Mouse (Mus musculus) neutrophil, adult 65 days (primary cell): ENCODE data around the gene Sdf2. TPM values are rescaled to one million over a fixed set of nuclear protein-coding genes. Genes with fewer than 3 reads are reported as not detected.

Experiments
- total RNA-seq: library from RNA; stranded (reverse); gene quantifications from 2 replicates; pipeline ENCODE4 v1.2.4, GENCODE M21; 2023

The Sdf2 gene
- total RNA-seq, result 41.3 and 43.1 TPM in 2 replicates

DNA sequence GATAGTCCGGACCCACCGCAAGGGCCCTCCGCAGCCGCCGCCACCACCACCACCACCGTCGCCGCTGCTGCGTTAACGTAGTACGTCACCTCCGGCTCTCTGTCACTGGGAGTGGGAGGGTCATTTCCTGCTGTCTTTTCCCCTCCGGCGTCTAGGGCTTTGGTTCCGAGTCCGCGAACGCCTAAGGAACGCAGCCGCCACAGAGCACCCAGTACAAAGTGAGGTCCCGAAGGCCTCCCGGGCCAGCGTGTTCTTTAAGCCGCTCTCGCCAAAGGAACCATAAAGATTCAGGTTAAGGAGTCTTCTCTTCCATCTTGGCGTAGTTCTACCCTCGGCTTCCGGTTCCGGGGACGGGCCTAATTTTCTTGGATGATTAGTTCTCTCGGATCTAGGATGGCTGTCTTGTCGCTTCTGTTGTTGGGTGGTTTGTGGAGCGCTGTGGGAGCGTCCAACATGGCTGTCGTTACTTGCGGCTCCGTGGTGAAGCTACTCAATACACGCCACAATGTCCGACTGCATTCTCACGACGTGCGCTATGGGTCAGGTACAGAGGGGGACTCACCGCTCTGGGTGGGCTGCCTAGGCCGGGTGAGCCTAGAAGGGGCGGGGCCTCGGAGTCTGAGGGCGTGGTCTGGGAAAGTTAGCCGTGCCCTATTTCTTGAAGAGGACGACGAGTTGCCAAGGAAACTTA, at the start of gene Sdf2, which contains the start of gene Supt6:
Gene Sdf2, plus strand, starts transcription at position 120 of the 691 bp plus-strand sequence.
Gene Supt6, minus strand, starts transcription at position 361 of the 691 bp plus-strand sequence.

DNA sequence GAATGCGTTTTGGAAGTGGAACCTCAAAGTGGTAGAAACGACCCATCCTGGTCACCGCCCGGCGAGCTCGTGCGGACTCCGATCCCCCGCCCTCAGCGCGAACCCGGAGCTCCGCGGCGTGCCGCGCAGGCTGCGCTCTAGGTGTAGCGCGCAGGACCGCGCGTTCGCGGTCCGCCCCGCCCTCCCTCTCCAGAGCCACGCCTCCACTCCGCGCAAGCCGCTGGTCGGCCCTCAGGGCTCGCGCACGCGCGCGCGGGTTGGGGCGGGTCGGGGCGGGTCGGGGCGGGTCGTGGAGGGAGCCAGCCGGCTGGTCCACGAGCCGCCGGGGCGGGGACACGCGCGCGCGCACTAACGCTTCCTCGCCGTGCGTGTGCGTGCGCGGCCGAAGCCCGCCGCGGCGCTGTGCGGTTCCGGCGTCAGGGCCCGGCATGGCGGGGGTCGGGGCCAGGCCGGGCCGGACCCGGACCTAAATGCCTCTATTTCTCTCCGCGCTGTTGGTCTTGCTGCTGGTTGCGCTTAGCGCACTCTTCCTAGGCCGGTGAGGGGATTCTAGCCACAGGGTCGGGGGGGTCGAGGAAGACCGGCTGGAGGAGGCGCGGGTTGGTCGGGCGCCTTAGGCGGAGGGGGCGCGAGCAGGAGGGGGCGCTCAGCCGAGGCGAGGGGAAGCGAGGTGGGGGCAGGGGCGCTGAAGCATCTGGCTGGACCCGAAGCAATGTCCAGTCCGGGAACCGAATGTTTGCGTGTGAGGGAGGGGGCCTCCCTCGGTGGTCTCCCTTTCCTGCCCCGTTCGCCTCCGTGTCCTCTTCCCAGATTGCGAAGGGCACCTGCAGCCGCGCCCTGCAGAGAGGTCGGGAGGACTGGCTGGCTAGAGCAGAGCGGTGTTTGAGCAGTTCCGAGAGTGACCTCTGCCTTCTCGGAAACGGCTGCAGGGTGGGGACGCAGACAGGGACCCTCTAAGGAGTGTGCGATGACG, 16.1 kb downstream of the Sdf2 start, which contains the start of gene 2610507B11Rik:
Gene 2610507B11Rik, plus strand, starts transcription at position 373 of the 973 bp plus-strand sequence.

DNA sequence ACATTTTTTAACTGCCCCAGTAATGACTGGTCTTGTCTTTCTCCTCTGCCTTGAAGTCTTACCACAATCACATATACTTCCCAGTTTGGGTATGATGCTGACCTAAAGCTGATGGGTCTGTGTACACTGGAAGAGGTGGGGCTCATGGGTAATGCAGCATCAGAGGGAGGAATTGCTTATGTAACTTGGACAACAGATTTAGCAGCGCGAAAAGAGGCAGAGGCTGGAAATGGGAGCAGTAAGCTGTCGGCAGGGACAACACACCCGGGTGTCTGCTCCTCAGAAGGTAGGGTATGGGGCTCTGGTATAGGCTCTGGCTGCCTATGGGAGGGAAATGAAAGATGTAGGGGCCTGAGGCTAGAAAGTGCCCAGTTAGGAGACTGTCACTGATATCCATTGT, 45.1 kb downstream of the Sdf2 start, which contains the start of gene BC030499:
Gene BC030499, plus strand, starts transcription at position 188 of the 400 bp plus-strand sequence.

DNA sequence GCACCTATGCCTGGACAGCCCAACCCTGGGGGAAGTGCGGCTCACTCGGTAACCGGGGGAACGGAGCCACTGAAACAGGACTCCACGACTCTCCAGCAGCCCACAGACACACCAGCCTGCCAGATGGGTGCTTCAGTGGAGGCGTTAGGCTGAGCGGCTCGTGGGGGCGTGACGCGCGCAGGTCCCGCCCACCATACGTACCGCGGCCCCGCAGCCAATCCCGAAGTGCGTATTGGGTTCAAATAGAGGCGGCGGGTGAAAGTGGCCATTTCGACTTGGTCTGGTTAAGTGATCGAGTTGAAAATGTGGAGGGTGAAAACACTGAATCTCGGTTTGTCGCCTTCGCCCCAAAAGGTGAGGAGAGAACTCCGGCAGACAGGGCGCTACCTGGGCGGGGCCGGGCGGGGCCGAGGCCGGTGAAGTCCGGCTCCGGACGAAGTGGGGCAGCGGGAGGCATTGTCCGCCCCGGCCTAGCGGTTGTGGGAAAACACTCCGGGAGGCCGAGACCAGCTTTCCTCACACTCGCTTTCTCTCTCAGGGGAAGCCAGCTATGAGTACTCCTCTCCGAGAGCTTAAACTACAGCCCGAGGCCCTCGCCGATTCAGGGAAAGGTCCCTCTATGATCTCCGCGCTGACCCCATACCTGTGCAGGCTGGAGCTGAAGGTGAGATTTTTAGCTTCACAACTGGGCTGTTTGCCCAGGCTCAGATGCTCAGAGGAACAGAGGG, 56.0 kb downstream of the Sdf2 start, which contains the start of gene Spag5:
Gene Spag5, plus strand, starts transcription at position 173 of the 728 bp plus-strand sequence.

Other genes starting within 250 kb of the Sdf2 start
- 2.1 and 3.3 TPM in 2 replicates for gene Dhrs13, start 213.5 kb upstream of the Sdf2 start, total RNA-seq
- 144 and 162 TPM in 2 replicates for gene Flot2, start 207.8 kb upstream of the Sdf2 start, total RNA-seq
- 15.6 and 17.2 TPM in 2 replicates for gene Eral1, start 165.4 kb upstream of the Sdf2 start, total RNA-seq
- gene Fam222b, start 151.1 kb upstream of the Sdf2 start, total RNA-seq, result 48.2 and 54.2 TPM in 2 replicates
- 2.9 and 3.7 TPM in 2 replicates for gene Traf4, start 80.2 kb upstream of the Sdf2 start, total RNA-seq
- gene Nek8, start 69.1 kb upstream of the Sdf2 start, total RNA-seq, result 3.6 and 3.9 TPM in 2 replicates
- gene Tlcd1, start 69.0 kb upstream of the Sdf2 start, total RNA-seq, result 6.2 and 12.3 TPM in 2 replicates
- gene Rpl23a, start 62.2 kb upstream of the Sdf2 start, total RNA-seq, result 588 and 767 TPM in 2 replicates
- 0.93 and 9.1 TPM in 2 replicates for gene Rab34, start 57.3 kb upstream of the Sdf2 start, total RNA-seq
- gene Proca1, start 52.4 kb upstream of the Sdf2 start, total RNA-seq, result 0.66 and 2.1 TPM in 2 replicates
- gene Supt6, start 241 bp downstream of the Sdf2 start, total RNA-seq, result 55.6 and 76.7 TPM in 2 replicates
- gene 2610507B11Rik, start 16.0 kb downstream of the Sdf2 start, total RNA-seq, result 45.5 and 59.1 TPM in 2 replicates
- not detected in 2 replicates for gene BC030499, start 45.1 kb downstream of the Sdf2 start, total RNA-seq
- gene Spag5, start 55.8 kb downstream of the Sdf2 start, total RNA-seq, result 61.2 and 103 TPM in 2 replicates
- 2.1 and 2.5 TPM in 2 replicates for gene Aldoc, start 77.2 kb downstream of the Sdf2 start, total RNA-seq
- 34.3 and 40.8 TPM in 2 replicates for gene Pigs, start 82.7 kb downstream of the Sdf2 start, total RNA-seq
- gene Unc119, start 97.7 kb downstream of the Sdf2 start, total RNA-seq, result 115 and 123 TPM in 2 replicates
- gene Foxn1, start 140.8 kb downstream of the Sdf2 start, total RNA-seq, result not detected in 2 replicates
- gene Slc13a2, start 176.5 kb downstream of the Sdf2 start, total RNA-seq, result not detected in 2 replicates
- gene Slc46a1, start 220.0 kb downstream of the Sdf2 start, total RNA-seq, result 0.47 and 0.86 TPM in 2 replicates